Mouse (Mus musculus) layer of hippocampus, postnatal 25 days (tissue): ENCODE measurements at regions not wholly inside any gene's neighbourhood (a gene's known extent, or its start where the extent isn't known, plus 50 kb on each side); places are given as distances from the start of the nearest gene placed in this dataset.

ENCODE experiments used
- DNase-seq, 2 experiments: peaks; one replicate each; pipeline ENCODE4 v3.0.0; 2022; ENCODE audit warnings: mixed read lengths in 2 of 2, low spot score in 1 of 2; ENCODE audit errors: extremely low spot score in 1 of 2

DNA sequence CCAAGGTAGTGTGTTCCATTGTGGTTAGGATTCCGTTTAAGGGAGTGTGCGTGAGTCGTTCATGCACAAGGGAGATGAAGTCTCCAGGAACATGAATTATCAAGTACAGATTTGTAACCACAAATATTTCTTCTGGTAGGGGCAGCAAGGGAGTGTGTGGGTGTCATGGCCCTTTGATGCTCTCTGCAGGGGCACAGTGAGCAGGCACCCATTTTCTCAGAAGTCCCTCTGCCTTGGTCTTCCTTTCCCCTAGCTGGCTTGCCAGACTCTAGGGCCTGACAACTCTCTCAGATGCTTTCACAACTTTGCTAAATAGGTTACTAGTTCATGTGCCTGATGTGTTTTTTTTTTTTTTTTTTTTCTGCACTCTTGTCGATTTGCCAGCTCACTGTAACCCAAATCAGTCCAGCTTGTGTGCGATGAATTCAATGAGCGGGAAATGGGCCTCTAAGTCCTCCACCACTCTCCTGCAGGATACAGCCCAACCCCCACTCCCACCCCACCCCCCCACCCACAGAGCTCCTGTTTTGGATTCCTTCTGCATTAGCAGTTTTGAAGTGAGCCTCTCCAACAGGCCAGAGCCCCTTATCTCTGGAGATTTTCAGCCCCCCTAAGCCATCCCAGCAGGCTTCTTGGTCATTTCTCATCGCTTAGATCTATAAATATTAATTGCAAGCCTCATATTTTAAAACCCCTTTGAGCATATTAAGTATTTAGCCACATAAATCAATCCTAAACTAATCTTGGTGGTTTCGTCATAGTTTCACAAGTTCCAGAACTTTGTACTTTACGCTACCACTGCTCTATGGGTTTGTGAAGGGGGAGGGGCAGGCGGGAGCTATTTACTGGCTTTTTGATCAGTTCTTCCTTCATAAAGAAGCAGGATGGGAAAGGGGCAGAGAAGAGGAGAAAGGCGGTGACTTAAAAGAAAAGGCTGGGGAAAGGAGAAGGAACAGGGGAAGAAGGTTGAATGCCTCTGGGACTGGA lies 628.4 kb upstream of the Cdh11 start:
- DNase-seq: no peak

GRCm38 (mm10) chr8:103422313-103422973 lies 637.0 kb upstream of the Cdh11 start:
- no peak for DNase-seq

DNA sequence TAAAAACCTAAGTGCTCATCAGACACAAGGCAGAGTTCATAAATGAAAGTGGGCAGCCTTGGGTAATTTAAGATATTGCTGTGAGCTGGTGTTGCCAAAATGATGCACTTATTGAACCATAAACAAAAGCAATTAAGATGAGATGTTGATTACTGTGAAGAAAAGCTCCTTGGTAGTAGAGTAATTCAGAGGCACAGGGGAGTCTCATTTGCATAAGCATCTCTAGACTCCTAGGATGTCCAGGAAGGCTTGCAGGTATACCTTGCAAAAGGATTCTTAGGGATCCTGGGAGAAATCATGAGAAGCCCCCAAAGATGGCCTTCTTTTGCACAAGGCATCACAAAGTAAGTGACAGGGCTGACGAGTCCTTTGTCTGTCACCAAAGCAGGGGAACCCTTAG lies 640.5 kb upstream of the Cdh11 start:
- no peak for DNase-seq

- DNase-seq: no peak
These were observed 645.5 kb upstream of the Cdh11 start for GRCm38 (mm10) chr8:103430874-103431492.

GRCm38 (mm10) chr8:103433532-103434105 lies 648.2 kb upstream of the Cdh11 start:
- no peak for DNase-seq

- no peak for DNase-seq
These were observed 653.7 kb upstream of the Cdh11 start for GRCm38 (mm10) chr8:103438995-103439717.

DNA sequence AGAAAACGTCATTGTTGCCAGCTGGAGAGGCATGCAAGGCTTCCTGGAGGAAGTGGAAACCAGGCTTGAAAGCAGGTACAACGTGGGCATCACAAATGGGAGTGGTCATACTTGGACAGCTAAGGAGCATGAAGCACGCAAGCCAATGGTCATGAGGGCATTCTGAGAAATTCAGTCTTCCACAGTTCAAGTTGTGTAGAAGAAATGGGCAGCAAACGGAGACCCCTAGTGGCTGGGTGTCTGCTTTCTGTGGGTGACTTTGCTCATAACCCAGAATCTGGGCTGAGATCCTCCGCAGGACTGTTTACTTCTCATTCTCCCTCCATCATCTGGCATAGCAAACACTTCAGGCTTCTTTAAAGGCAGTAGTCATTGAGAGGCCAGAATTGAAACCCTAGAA lies 655.7 kb upstream of the Cdh11 start:
- peak in 1 of 2 experiments; percentile 35 for DNase-seq

DNA sequence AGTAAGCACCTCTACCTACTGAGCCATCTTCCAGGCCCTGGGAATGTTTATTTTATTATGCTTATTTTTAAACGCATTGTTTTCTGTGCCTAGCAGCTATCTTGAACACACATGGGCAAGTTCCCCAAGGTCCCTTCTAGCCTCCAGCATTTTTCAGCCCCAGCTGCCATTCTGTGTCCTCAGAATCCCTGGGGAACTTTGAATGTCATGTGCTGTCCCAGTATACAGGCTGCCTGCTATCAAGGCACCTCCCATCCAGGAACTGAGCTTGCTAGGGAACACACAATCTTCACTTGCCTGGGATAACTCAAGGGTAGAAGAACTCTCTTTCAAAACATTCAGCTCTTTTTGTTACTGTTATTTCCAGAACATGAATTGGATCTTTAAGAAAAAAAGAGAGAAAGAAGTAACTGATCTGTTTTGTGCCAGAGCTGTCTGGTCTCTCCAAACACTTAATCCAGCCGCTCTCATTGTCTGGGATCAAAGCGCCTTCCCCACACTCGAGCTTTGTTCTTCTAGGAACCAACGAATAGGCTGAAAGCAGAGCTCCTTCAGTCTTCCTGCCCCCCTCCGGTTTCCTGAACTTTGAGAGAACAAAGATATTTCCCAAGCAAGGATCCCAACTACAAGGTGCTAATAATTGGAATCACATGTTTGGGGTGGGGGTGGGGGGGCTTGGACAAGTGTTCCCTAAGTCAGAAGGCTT lies 657.1 kb upstream of the Cdh11 start:
- no peak for DNase-seq

GRCm38 (mm10) chr8:103444577-103444976 lies 656.8 kb upstream of the Cdh5 start:
- no peak for DNase-seq

- DNase-seq: no peak
These were observed 656.0 kb upstream of the Cdh5 start for GRCm38 (mm10) chr8:103445378-103445777.

DNA sequence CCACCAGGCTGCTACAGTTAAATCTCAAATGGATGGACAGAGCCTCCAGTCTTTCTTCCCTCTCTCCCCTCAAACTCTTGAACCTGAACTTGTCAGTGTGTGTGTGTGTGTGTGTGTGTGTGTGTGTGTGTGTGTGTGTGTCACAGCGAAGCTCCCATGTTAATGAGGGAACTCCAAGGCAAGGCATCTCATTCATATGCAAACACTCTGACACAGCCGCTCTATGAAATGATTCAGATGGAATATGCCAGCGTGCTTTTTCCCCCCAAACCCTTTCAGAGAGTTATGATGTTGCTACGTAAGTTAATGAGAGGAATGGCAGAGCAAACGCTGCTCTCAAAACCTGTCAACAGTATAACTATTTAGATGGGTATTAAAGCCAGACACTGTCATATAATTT lies 653.5 kb upstream of the Cdh5 start:
- DNase-seq: no peak

- no peak for DNase-seq
These were observed 649.9 kb upstream of the Cdh5 start for GRCm38 (mm10) chr8:103451381-103452018.

DNA sequence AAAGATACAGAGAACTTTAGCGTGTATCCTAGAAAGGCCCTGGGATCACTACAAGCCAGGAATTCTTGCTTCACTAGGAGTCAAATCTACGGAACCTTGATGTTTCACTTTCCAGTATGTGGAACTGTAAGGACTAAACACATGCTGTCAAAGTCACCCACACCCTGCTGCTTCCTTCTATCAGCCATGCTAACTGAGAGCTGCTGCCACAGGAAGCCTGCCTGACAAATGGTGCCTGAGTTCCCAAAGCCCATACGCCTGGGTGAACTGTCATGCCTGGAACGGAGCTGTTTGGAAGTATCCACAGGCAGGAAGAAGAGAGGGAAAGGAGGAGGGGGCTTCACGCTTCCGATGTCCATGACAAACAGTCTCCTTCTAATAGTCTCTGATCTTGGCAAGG lies 644.2 kb upstream of the Cdh5 start:
- no peak for DNase-seq

DNA sequence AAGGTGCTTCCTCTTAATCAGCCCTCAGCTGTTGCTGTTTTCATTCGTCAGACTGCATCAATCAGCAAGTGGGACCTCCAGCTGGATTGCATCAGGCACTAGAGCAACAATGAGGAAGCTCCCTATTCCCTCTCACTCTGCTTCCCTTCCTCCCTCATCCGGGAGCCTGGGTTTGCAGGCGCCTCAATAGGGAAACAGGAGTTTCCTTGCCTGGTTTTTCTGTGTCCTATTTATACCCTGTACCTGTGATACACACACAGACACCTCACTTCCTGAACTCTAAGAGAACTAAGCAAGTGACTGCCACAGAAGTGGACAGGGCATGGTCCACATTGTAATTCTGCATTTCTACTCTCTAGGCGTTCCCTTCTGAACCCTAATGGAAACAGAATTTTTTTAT lies 637.9 kb upstream of the Cdh5 start:
- DNase-seq: no peak

- DNase-seq: no peak
These were observed 636.6 kb upstream of the Cdh5 start for GRCm38 (mm10) chr8:103464777-103465353.

GRCm38 (mm10) chr8:103467536-103468160 lies 633.8 kb upstream of the Cdh5 start:
- DNase-seq: no peak

DNA sequence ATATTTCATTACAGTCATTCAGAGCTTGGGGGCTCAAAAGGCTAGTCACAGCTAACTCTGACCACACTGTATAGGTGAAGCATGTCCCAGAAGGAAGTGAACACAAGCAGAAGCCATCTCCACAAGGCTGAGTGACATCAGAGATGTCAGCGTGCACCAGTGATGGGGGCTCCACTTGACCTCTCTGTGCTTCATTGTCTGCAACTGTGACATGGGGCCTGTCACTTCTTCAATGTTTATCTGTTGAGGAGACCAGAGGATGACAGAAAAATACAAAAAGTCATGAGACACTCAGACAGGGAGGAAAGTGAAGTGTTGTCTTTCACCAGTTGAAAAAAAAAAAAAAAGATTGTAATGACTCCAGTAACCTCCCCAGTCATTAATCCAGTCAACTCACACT lies 632.4 kb upstream of the Cdh5 start:
- DNase-seq: no peak

DNA sequence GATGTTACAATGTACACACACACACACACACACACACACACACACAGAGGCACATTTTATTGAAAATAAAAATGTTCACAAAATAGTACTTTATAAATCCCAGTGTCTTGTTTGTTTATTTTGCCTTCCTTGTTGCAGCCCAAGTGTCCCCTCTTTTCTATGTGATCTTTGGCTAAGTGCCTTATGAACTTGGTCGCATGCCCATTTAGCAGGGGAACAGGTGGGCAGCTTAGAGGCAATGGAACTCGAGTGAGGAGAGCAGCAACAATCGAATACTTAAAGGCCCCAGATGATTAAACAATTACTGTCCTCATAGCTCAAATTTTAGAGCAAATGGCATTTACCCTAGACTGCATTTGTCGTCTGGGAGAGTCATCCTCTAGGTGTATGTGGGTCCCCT lies 631.1 kb upstream of the Cdh5 start:
- no peak for DNase-seq
